Mouse (Mus musculus) hindbrain, postnatal 0 days (tissue): ENCODE measurements around the gene Dach2. TPM values are rescaled to one million over a fixed set of nuclear protein-coding genes. Genes with fewer than 3 reads are reported as not detected.
A peak's percentile ranks its signal among the peaks of the same experiment; 100 is the strongest.

Source experiments
- ATAC-seq: fragments of 200-750 bp; cut with Nextera tagmentation; 2 replicates; pipeline ENCODE4 v1.8.0; 2017; ENCODE audit warnings: mild to moderate bottlenecking, moderate TSS enrichment, moderate library complexity
- DNase-seq: peaks from one replicate; pipeline ENCODE4 v3.0.0-alpha.2; 2015; ENCODE audit warnings: low spot score
- H3K27ac ChIP-seq: fragments of 300-500 bp; sonication (generic); 2 replicates; pipeline ENCODE4 v1.5.1; 2014; ENCODE audit warnings: mild to moderate bottlenecking
- H3K27me3 ChIP-seq: fragments of 300-500 bp; sonication (generic); 2 replicates; pipeline ENCODE4 v1.6.1; 2014; ENCODE audit warnings: low read length, mixed read lengths; ENCODE audit not compliant: insufficient read depth
- H3K36me3 ChIP-seq: fragments of 300-500 bp; sonication (generic); 2 replicates; pipeline ENCODE4 v1.6.1; 2014; ENCODE audit warnings: low read length, mixed read lengths; ENCODE audit not compliant: insufficient read depth
- H3K4me1 ChIP-seq: fragments of 300-500 bp; sonication (generic); 2 replicates; pipeline ENCODE4 v1.6.1; 2014; ENCODE audit warnings: antibody characterized with exemption, low read length, mixed read lengths; ENCODE audit not compliant: insufficient read depth
- H3K4me2 ChIP-seq: fragments of 300-500 bp; sonication (generic); 2 replicates; pipeline ENCODE4 v1.6.1; 2014; ENCODE audit warnings: low read depth, mild to moderate bottlenecking, low read length, moderate library complexity, mixed read lengths
- H3K4me3 ChIP-seq: fragments of 300-500 bp; sonication (generic); 2 replicates; pipeline ENCODE4 v1.5.1; 2014; ENCODE audit warnings: low read length
- H3K9ac ChIP-seq: fragments of 300-500 bp; sonication (generic); replicated peaks from 2 replicates; pipeline ENCODE4 v1.6.1; 2014; ENCODE audit warnings: mild to moderate bottlenecking, low read length, moderate library complexity, mixed read lengths
- H3K9me3 ChIP-seq: fragments of 300-500 bp; sonication (generic); 2 replicates; pipeline ENCODE4 v1.6.1; 2016; ENCODE audit warnings: low read length, mixed read lengths
- CTCF ChIP-seq: IDR thresholded peaks from 2 replicates; pipeline ENCODE4 v1.5.1; 2016; ENCODE audit warnings: antibody characterized with exemption, control low read depth, low read depth
- WGBS: fragments of 180-500 bp; shearing (Covaris S2); extraction: QIAGEN DNeasy Blood & Tissue Kit; methylation state at CpG from one replicate; pipeline ENCODE4 v1.1.7; 2014; 5-methylcytosine and 5-hydroxymethylcytosine counted together
- polyA plus RNA-seq: library from polyadenylated mRNA; unstranded; fragments of >200 nt; fragmentation: Nextera tagmentation; extraction: Ambion mirVana; gene quantifications from 2 replicates; pipeline ENCODE4 v1.2.1, GENCODE M21; 2015
- total RNA-seq: library from RNA; depleted of rRNA; stranded (reverse); fragments of >200 nt; gene quantifications from 2 replicates; pipeline ENCODE4 v1.2.3, GENCODE M21; 2014

Gene Dach2
- total and polyA plus RNA-seq, 2 experiments from 2014 or later = 14.4 to 15.0 TPM

DNA sequence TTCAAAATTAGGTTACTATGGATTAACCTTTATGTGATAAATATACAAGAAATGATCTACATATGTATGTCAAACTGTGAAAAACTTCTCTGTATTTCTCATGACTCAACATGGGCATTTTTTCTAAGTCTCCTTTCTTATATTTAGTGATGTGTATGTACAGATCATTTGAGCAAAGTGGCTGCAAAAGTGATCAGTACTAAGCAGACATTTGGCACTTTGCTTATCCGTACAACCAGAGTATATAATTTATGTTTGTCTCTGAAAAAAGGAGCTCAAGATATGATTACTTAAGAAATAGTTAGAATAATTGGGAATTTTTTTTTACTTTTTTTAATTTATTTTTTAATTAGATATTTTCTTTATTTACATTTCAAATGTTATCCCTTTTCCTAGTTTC is 111.4 kb downstream of the Dach2 start:
- WGBS = 92% methylated on average over 1 of the region's 1 CpGs
- TF ChIP-seq CTCF = no peak
- no peak for DNase-seq

DNA sequence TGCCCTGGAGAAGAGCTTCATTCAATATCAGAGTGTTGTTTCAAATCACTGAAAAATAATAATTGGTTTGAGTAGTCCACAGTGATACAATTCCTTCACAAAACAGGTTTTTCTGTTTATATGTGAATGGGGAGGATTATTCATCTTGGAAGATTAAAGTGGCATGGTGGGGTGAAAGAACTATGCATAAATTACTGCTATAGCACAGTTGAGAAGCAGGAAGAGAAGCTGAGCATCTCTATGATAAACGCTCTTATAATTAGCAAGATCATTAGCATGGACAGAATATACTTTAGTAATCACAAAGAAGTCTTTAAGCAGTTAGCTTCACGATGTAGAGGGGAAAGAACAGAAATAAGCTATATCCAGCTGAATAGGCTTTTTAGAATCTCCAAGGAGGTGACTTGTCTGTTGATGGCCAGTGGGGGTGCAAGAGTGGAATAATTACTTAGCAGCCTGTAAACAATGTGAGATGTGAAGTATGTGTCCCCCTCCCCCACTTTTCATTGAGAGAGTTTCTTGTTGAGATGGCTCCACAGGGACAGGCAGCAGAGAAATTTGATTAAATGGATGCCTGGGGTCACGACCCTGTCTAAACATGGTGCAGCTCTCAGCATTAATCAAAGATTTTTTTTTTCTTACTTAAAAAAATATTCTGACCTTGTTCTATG is 124.3 kb downstream of the Dach2 start:
- no peaks in the 10 kb centered on the region for H3K9me3 ChIP-seq
- WGBS = 25% methylated on average over 3 of the region's 3 CpGs
- no peaks in the 10 kb centered on the region for H3K27me3 ChIP-seq
- H3K4me1 ChIP-seq = no peaks in the 10 kb centered on the region
- no peak for TF ChIP-seq CTCF
- DNase-seq (peak; percentile 32), ATAC-seq (no peak)
- no peak overlapping the region for H3K9ac ChIP-seq
- no peak overlapping the region for H3K27ac ChIP-seq
- no peaks in the 10 kb centered on the region for H3K36me3 ChIP-seq
- H3K4me2 ChIP-seq = no peak overlapping the region
- no peak overlapping the region for H3K4me3 ChIP-seq

More for the DNA sequence above, 111.4 kb downstream of the Dach2 start:
- Histone ChIP-seq H3K4me3 (no peak overlapping the region), H3K27me3 (no peaks in the 10 kb centered on the region), H3K27ac (no peak overlapping the region), H3K9ac (no peak overlapping the region), H3K4me2 (no peak overlapping the region), H3K36me3 (no peaks in the 10 kb centered on the region), H3K4me1 (no peaks in the 10 kb centered on the region), H3K9me3 (no peaks in the 10 kb centered on the region)
- ATAC-seq = no peak

DNA sequence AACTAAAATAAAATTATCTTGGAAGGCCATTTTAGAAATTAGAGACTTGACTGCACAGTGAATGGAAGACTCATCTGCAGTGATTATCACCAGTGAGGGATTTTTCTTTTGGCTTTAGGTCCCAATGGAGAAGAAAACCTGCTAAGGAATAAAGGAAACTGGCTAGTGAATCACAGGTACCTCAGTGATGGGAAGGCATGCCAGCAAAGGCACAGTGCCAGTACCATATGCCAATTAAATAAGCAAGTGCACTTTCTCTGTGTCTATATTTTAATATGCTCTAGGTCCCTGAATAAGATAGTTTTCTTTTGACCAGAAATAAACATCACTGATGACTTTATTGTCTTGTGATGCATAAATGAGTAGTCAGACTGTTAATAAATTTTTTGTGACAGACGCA is 184.8 kb downstream of the Dach2 start:
- WGBS = 58% methylated on average over 1 of the region's 1 CpGs
- TF ChIP-seq CTCF = no peak

DNA sequence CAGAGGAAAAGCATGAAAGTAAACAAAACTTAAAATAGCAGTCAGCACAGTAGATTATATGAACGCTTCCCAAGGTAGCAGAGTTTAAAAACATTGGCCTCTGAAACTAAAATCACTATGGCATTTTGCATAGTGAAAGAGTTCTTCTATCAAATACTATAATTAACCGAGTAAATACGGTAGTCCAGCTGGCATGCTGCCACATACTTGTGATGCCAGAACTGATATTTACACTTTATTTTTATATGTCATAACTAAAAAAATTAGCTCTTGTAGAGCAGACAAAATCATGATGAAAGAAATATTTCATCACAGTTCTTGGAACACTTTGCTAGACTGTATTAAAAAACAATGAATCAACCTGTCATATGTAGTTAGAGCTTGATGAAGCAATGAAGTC is 247.8 kb downstream of the Dach2 start:
- Histone ChIP-seq H3K27ac (no peak overlapping the region), H3K36me3 (no peaks in the 10 kb centered on the region), H3K4me1 (no peaks in the 10 kb centered on the region), H3K27me3 (no peaks in the 10 kb centered on the region), H3K9me3 (no peaks in the 10 kb centered on the region), H3K4me3 (no peak overlapping the region), H3K4me2 (no peak overlapping the region), H3K9ac (no peak overlapping the region)
- WGBS = 67% methylated on average over 3 of the region's 3 CpGs
- no peak for DNase-seq
- no peak for ATAC-seq
- TF ChIP-seq CTCF = no peak

More for the DNA sequence above, 184.8 kb downstream of the Dach2 start:
- no peaks in the 10 kb centered on the region for H3K9me3 ChIP-seq
- no peaks in the 10 kb centered on the region for H3K27me3 ChIP-seq
- H3K4me1 ChIP-seq = no peaks in the 10 kb centered on the region
- H3K9ac ChIP-seq = no peak overlapping the region
- DNase-seq (peak; percentile 18), ATAC-seq (no peak)
- H3K4me3 ChIP-seq = no peak overlapping the region
- H3K4me2 ChIP-seq = no peak overlapping the region
- no peak overlapping the region for H3K27ac ChIP-seq
- H3K36me3 ChIP-seq = no peaks in the 10 kb centered on the region

DNA sequence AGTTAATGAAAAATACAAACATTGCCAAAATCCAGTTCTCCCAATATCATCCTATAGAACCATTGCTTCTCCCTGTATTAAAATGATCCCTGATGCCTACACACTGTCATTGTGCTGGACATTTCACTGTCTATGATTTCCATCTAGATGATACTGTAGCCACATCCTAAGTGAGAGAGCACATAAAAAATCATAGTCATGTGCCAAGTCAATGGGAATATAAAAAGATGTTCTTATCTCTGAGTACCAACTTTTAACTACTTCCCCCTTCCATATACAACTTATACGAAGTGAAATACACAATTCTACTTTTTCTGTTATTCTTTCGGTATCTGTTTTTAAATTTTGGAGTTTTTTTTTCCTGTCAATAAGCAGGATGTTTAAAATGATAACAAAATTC is 266.6 kb downstream of the Dach2 start:
- Histone ChIP-seq H3K36me3 (no peaks in the 10 kb centered on the region), H3K9ac (no peak overlapping the region), H3K4me2 (no peak overlapping the region), H3K4me3 (no peak overlapping the region), H3K4me1 (no peaks in the 10 kb centered on the region), H3K27me3 (no peaks in the 10 kb centered on the region), H3K9me3 (no peaks in the 10 kb centered on the region), H3K27ac (no peak overlapping the region)
- no peak for TF ChIP-seq CTCF
- ATAC-seq (no peak), DNase-seq (no peak)
- WGBS = 79% methylated on average over 2 of the region's 2 CpGs

DNA sequence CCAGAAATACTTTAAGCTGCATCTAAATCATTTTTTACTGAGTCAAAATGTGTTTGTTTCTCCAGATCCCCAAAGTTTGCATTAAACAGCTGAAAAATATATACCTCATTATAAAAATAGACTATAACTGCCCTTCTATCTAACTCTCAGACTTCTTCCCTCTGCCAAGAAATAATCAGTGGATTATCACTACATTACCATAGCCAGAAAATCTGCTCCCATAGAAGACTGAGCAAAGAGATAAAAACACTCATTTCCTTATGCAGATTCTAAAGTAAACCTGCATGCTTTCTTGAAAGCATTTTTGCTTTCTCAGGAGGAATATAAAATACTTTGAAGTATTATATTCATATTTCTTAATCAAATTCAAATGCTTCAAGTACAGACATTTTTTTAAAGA is 368.8 kb downstream of the Dach2 start:
- Histone ChIP-seq H3K27me3 (no peaks in the 10 kb centered on the region), H3K36me3 (no peaks in the 10 kb centered on the region), H3K4me2 (no peak overlapping the region), H3K27ac (no peak overlapping the region), H3K4me3 (no peak overlapping the region), H3K9me3 (no peaks in the 10 kb centered on the region), H3K9ac (no peak overlapping the region), H3K4me1 (no peaks in the 10 kb centered on the region)
- DNase-seq = no peak
- no peak for ATAC-seq
- TF ChIP-seq CTCF = no peak

DNA sequence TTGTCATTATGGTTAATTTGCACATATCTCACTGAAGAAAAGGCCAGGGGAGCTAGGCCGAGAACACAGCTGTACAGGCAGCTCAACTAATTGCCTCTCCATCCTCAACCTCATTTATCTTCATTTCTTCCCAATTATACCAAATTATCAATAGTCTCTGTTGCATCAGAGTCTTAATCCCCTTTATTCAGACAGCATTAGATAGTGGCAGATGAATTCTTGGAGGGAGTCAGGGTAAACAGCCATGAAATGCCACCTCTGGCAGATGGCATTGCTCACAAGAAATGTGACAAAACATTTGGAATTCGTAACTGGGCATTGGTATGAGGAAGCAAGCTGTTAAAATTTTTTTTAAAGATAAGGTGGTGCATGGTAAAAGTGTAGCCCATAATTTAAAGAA is 389.9 kb downstream of the Dach2 start:
- H3K27ac ChIP-seq = no peak overlapping the region
- H3K9ac ChIP-seq = no peak overlapping the region
- ATAC-seq (no peak), DNase-seq (no peak)
- no peak overlapping the region for H3K4me3 ChIP-seq
- no peak for TF ChIP-seq CTCF
- no peaks in the 10 kb centered on the region for H3K4me1 ChIP-seq
- WGBS = 54% methylated on average over 2 of the region's 2 CpGs
- H3K27me3 ChIP-seq = no peaks in the 10 kb centered on the region
- H3K9me3 ChIP-seq = no peaks in the 10 kb centered on the region
- H3K4me2 ChIP-seq = no peak overlapping the region
- H3K36me3 ChIP-seq = no peaks in the 10 kb centered on the region
